Comparison of ENCODE assay signal across 17 mouse cellular contexts in genomic region chr5:64157926-64158325, GRCm38 (mm10). TPM values are rescaled to one million over a fixed set of nuclear protein-coding genes. Genes with fewer than 3 reads are reported as not detected.
DNase-seq lines count a peak whose midpoint lies in the region; ATAC-seq and TF ChIP-seq lines count a peak whose summit lies in the region.
"Had no signal": no experiment of that assay in that cellular context is flagged by ENCODE, and none has a peak within 500 bp of the region (broad histone marks: within the 10 kb centered on the region; RNA-seq: fewer than 3 reads in every experiment).

No protein-coding gene starts in this region.

- no peak for TF ChIP-seq CTCF in hindbrain, postnatal 0 days (IDR thresholded peaks at IDR 0.05; ENCODE audit: low read depth)
- no peak for TF ChIP-seq CTCF in cerebellum, adult 2 months (IDR thresholded peaks at IDR 0.05; ENCODE audit: borderline replicate concordance, insufficient read depth, low read depth, low read length)

- no peak for TF ChIP-seq POLR2A in cerebellum, adult 2 months (IDR thresholded peaks at IDR 0.05; ENCODE audit: borderline replicate concordance, insufficient read depth, low read length)

- H3K27me3 ChIP-seq in lung, embryonic 15.5 days: peaks cover 7% of the 10 kb centered on the region
- no peaks in the 10 kb centered on the region for H3K27me3 ChIP-seq in hindbrain, postnatal 0 days (ENCODE audit: insufficient read depth, low read length)
- no peaks in the 10 kb centered on the region for H3K27me3 ChIP-seq in cerebellum, adult 2 months (ENCODE audit: control insufficient read depth, insufficient read depth, low read length)

- ATAC-seq in lung, embryonic 15.5 days (ENCODE audit: borderline replicate concordance, extremely low read depth, low FRiP score, low TSS enrichment): no peak
- ATAC-seq in CD4-positive, CD25-positive, alpha-beta regulatory T cell, adult 4 months: peak; percentile 11
- ATAC-seq in hindbrain, postnatal 0 days: no peak
- ATAC-seq in erythroblast, adult 5-6 weeks (replicated peaks; ENCODE audit: low FRiP score, poor library complexity, severe bottlenecking): no peak
- ATAC-seq: inflammation-experienced regulatory T-cells, adult 6 months had no signal

- WGBS in lung, embryonic 15.5 days: 44% methylated on average over 1 of the region's 1 CpGs
- WGBS in hindbrain, postnatal 0 days: 70% methylated on average over 1 of the region's 1 CpGs
- WGBS in cerebellum, adult 2 months: 73% methylated on average over 1 of the region's 1 CpGs

- peak overlapping the region; percentile 99 for H3K4me2 ChIP-seq in lung, embryonic 15.5 days
- H3K4me2 ChIP-seq in hindbrain, postnatal 0 days (ENCODE audit: low read depth, low read length): no peak overlapping the region
- H3K4me2 ChIP-seq: embryonic facial prominence, embryonic 12.5 days had no signal

- DNase-seq in lung, adult 18-20 months: no peak
- DNase-seq in naive thymus-derived CD4-positive, alpha-beta T cell, adult 2 months (ENCODE audit: low read depth): peak; percentile 76
- peak; percentile 76 for DNase-seq in thymus, postnatal 14 days
- no peak for DNase-seq in hindbrain, postnatal 0 days (ENCODE audit: low spot score)
- no peak for DNase-seq in cerebellum, adult 2 months
- DNase-seq: adrenal gland, adult 8-10 months; kidney, postnatal 14 days; left cerebral cortex, postnatal 4 days; right cerebral cortex, postnatal 25 days had no signal

- peaks cover 34% of the 10 kb centered on the region for H3K4me1 ChIP-seq in lung, embryonic 15.5 days
- H3K4me1 ChIP-seq in hindbrain, postnatal 0 days (ENCODE audit: insufficient read depth, low read length): no peaks in the 10 kb centered on the region
- peaks cover 3% of the 10 kb centered on the region; the same call in 1 of the 2 replicates for H3K4me1 ChIP-seq in cerebellum, adult 2 months (ENCODE audit: control insufficient read depth, insufficient read depth, low read length)

- peak overlapping the region; percentile 13; the same call in 1 of the 2 replicates for H3K4me3 ChIP-seq in lung, embryonic 15.5 days
- no peak overlapping the region for H3K4me3 ChIP-seq in hindbrain, postnatal 0 days (ENCODE audit: low read length)
- no peak overlapping the region for H3K4me3 ChIP-seq in cerebellum, adult 2 months (replicated peaks; ENCODE audit: insufficient read depth, low read depth, low read length)
- H3K4me3 ChIP-seq: embryonic facial prominence, embryonic 12.5 days; forebrain, embryonic 10.5 days; liver, embryonic 15.5 days had no signal

- no peak overlapping the region; the same call in 1 of the 2 replicates for H3K9ac ChIP-seq in lung, embryonic 15.5 days
- no peak overlapping the region for H3K9ac ChIP-seq in hindbrain, postnatal 0 days (replicated peaks; ENCODE audit: low read length)
- H3K9ac ChIP-seq: embryonic facial prominence, embryonic 12.5 days; liver, embryonic 15.5 days had no signal

- H3K36me3 ChIP-seq in lung, embryonic 15.5 days: no peaks in the 10 kb centered on the region
- H3K36me3 ChIP-seq in hindbrain, postnatal 0 days (ENCODE audit: insufficient read depth, low read length): no peaks in the 10 kb centered on the region
- H3K36me3 ChIP-seq: embryonic facial prominence, embryonic 12.5 days; forebrain, embryonic 10.5 days; liver, embryonic 15.5 days had no signal

- peak overlapping the region; percentile 29; the same call in 1 of the 2 replicates for H3K27ac ChIP-seq in lung, embryonic 15.5 days
- no peak overlapping the region for H3K27ac ChIP-seq in hindbrain, postnatal 0 days
- no peak overlapping the region for H3K27ac ChIP-seq in cerebellum, adult 2 months (ENCODE audit: insufficient read depth, low read length)
- H3K27ac ChIP-seq: embryonic facial prominence, embryonic 12.5 days; forebrain, embryonic 10.5 days; liver, embryonic 15.5 days had no signal

- H3K9me3 ChIP-seq in lung, embryonic 15.5 days: no peaks in the 10 kb centered on the region
- no peaks in the 10 kb centered on the region for H3K9me3 ChIP-seq in hindbrain, postnatal 0 days (ENCODE audit: low read length)
- H3K9me3 ChIP-seq: embryonic facial prominence, embryonic 12.5 days; forebrain, embryonic 10.5 days; liver, embryonic 15.5 days; megakaryocyte, embryonic 14.5 days had no signal

RNA-seq across cellular contexts. Expression of gene Tbc1d1, which starts 1.8 kb away (rescaled TPM):
- 39.8 and 40.4 TPM in 2 replicates for polyA plus RNA-seq in lung, embryonic 15.5 days (2015; fragmentation: Nextera tagmentation; extraction: Ambion mirVana)
- 10 to 100 TPM; 37.0 to 38.7 TPM for polyA plus RNA-seq in CD4-positive, CD25-positive, alpha-beta regulatory T cell, adult 4 months (2017; shearing (Covaris generic))
- total RNA-seq in hindbrain, postnatal 0 days (2014; rRNA removed): 17.3 and 19.2 TPM in 2 replicates
- polyA plus RNA-seq in hindbrain, postnatal 0 days (2015; fragmentation: Nextera tagmentation; extraction: Ambion mirVana): 7.2 and 8.6 TPM in 2 replicates
- polyA plus RNA-seq in cerebellum, adult 2 months (2012; rRNA removed): 17.3 and 17.7 TPM in 2 replicates
- 7.3 and 10.4 TPM in 2 replicates for total RNA-seq in erythroblast, adult 5-6 weeks (2015; ENCODE audit: low replicate concordance)
- total RNA-seq in erythroblast, adult 5-6 weeks (2017; ENCODE audit: low replicate concordance): 9.6 and 11.0 TPM in 2 replicates

Comparison
In these comparisons a context has a peak if more than half of its experiments do, and no peak if none do; other contexts are left out.
1. DNase-seq: peak in naive thymus-derived CD4-positive, alpha-beta T cell, adult 2 months (single experiment) and thymus, postnatal 14 days (single experiment); none in lung, adult 18-20 months (0 of 2), hindbrain, postnatal 0 days (single experiment) and cerebellum, adult 2 months (0 of 2).